Mouse (Mus musculus) liver, postnatal 0 days (tissue): ENCODE measurements around the gene Edem3.

Source experiments
- CTCF ChIP-seq: sonication (generic); IDR thresholded peaks from 2 replicates; pipeline ENCODE4 v1.5.1; 2016; ENCODE audit warnings: antibody characterized with exemption, low read depth
- EP300 ChIP-seq: IDR thresholded peaks from 2 replicates; pipeline ENCODE4 v1.6.1; 2016; ENCODE audit warnings: antibody characterized with exemption, low read depth, mild to moderate bottlenecking

GRCm38 (mm10) chr1:151862109-151862508 is 106.9 kb downstream of the Edem3 start:
- TF ChIP-seq CTCF: no peak
- no peak for TF ChIP-seq EP300
